Mouse (Mus musculus): Measurements from ENCODE around the gene Nedd9.
"Not testable (repeated sequence)": the region's sequence is repeated elsewhere in the genome, so short reads cannot be mapped to it uniquely, and the experiment has no call there.

Nedd9 gene

GRCm38 (mm10) chr13:41374886-41375285 is 112.3 kb downstream of the Nedd9 start:
- DNase-seq (ENCODE audit: low spot score in 2 of 2), result no peak

GRCm38 (mm10) chr13:41372555-41373460 is 114.4 kb downstream of the Nedd9 start:
- DNase-seq (ENCODE audit: low spot score in 2 of 2), result peak; percentile 75 to 84

GRCm38 (mm10) chr13:41371547-41371946 is 115.6 kb downstream of the Nedd9 start:
- no peak for DNase-seq (ENCODE audit: low spot score in 2 of 2)

GRCm38 (mm10) chr13:41368612-41369011 is 118.5 kb downstream of the Nedd9 start:
- no peak for DNase-seq (ENCODE audit: low spot score in 2 of 2)

GRCm38 (mm10) chr13:41367176-41367611 is 120.0 kb downstream of the Nedd9 start:
- peak; percentile 49 to 69 for DNase-seq (ENCODE audit: low spot score in 2 of 2)

- DNase-seq (ENCODE audit: low spot score in 2 of 2), result not testable (repeated sequence)
These were observed 120.6 kb downstream of the Nedd9 start for GRCm38 (mm10) chr13:41366609-41367008.

GRCm38 (mm10) chr13:41364273-41364672 is 122.9 kb downstream of the Nedd9 start:
- no peak for DNase-seq (ENCODE audit: low spot score in 2 of 2)

- DNase-seq (ENCODE audit: low spot score in 2 of 2), result no peak
These were observed 124.3 kb downstream of the Nedd9 start for GRCm38 (mm10) chr13:41362909-41363308.

GRCm38 (mm10) chr13:41360272-41360815 is 126.8 kb downstream of the Nedd9 start:
- DNase-seq (ENCODE audit: low spot score in 2 of 2), result no peak

- no peak for DNase-seq (ENCODE audit: low spot score in 2 of 2)
These were observed 127.6 kb downstream of the Nedd9 start for GRCm38 (mm10) chr13:41359330-41360215.

GRCm38 (mm10) chr13:41358480-41359180 is 128.5 kb downstream of the Nedd9 start:
- DNase-seq (ENCODE audit: low spot score in 2 of 2), result peak; percentile 80 to 88

GRCm38 (mm10) chr13:41358009-41358408 is 129.2 kb downstream of the Nedd9 start:
- no peak for DNase-seq (ENCODE audit: low spot score in 2 of 2)

GRCm38 (mm10) chr13:41357586-41357985 is 129.6 kb downstream of the Nedd9 start:
- no peak for DNase-seq (ENCODE audit: low spot score in 2 of 2)

- no peak for DNase-seq (ENCODE audit: low spot score in 2 of 2)
These were observed 130.0 kb downstream of the Nedd9 start for GRCm38 (mm10) chr13:41357161-41357560.

GRCm38 (mm10) chr13:41355552-41355951 is 131.6 kb downstream of the Nedd9 start:
- peak in 1 of 2 experiments; percentile 14 for DNase-seq (ENCODE audit: low spot score in 2 of 2)

- DNase-seq (ENCODE audit: low spot score in 2 of 2), result no peak
These were observed 132.6 kb downstream of the Nedd9 start for GRCm38 (mm10) chr13:41354591-41354990.

GRCm38 (mm10) chr13:41353676-41354075 is 133.5 kb downstream of the Nedd9 start:
- DNase-seq (ENCODE audit: low spot score in 2 of 2), result no peak

GRCm38 (mm10) chr13:41352352-41352751 is 134.8 kb downstream of the Nedd9 start:
- no peak for DNase-seq (ENCODE audit: low spot score in 2 of 2)

- DNase-seq (ENCODE audit: low spot score in 2 of 2), result no peak
These were observed 136.6 kb downstream of the Nedd9 start for GRCm38 (mm10) chr13:41350589-41350988.

GRCm38 (mm10) chr13:41349770-41350169 is 137.4 kb downstream of the Nedd9 start:
- DNase-seq (ENCODE audit: low spot score in 2 of 2), result no peak

GRCm38 (mm10) chr13:41345756-41346155 is 141.4 kb downstream of the Nedd9 start:
- DNase-seq (ENCODE audit: low spot score in 2 of 2), result peak; percentile 18 to 59
